In the genomic region with DNA sequence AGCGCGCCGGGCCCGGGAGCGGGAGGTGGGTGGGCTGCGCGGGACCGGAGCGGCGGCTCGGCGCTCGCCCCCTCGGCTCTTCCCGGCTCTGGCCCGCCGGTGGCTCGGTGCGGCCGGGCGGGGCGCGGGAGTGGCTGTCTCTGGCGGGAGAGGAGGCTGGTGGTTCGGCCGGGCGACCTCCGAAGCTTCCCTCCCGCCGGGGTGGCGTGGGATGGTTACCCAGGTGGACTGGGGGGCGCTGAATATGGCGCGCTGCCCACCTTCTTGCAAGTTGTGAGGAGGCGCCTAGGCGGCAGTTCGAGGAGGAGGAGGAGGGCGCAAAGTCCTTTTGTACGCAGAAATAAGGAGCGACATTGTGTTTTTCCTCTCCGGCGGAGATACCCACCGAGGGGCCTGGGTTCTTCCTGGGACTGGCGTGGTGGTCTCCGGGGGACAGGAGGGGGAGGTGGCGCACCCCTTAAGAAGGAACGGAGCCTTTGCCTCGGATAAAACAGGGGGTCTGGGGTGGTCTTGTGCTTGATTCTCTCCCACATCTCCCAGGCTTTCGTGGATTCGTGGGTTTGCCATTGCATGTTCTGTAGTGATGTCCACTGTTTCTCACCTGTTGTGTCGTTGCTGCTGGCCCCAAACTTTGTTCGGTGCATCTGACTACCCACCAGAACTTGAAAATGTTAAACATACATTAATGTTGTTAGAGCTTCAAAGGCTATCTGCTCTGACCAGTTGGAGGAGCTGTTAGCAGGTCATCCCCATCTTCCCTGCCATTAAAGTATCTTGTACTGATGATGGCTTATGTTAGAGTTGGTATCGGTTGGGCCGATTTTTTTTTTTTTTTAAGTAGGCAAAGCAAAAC, we compare ENCODE assay signal across 8 mouse cellular contexts. TPM values are rescaled to one million over a fixed set of nuclear protein-coding genes. Genes with fewer than 3 reads are reported as not detected.
DNase-seq lines count a peak whose midpoint lies in the region; ATAC-seq and TF ChIP-seq lines count a peak whose summit lies in the region.

No protein-coding gene starts in this region.

- H3K9ac ChIP-seq in embryonic facial prominence, embryonic 13.5 days: peak overlapping the region; percentile 99
- peak overlapping the region; percentile 100 for H3K9ac ChIP-seq in liver, adult 2 months (ENCODE audit: low read depth, low read length)

- TF ChIP-seq POLR2A in liver, adult 2 months (IDR thresholded peaks at IDR 0.05; ENCODE audit: extremely low read depth, insufficient read depth, low read length): no peak
- no peak for TF ChIP-seq POLR2A in myocyte (IDR thresholded peaks at IDR 0.05; ENCODE audit: insufficient read length, low read depth)

- H3K4me3 ChIP-seq in embryonic facial prominence, embryonic 13.5 days: peak overlapping the region; percentile 98
- peak overlapping the region; percentile 87 for H3K4me3 ChIP-seq in liver, adult 2 months (ENCODE audit: insufficient read depth, low read depth, low read length)
- H3K4me3 ChIP-seq in myocyte: peak overlapping the region; percentile 59

- H3K27ac ChIP-seq in embryonic facial prominence, embryonic 13.5 days: peak overlapping the region; percentile 100
- peak overlapping the region; percentile 100 for H3K27ac ChIP-seq in liver, adult 2 months (replicated peaks; ENCODE audit: insufficient read depth, low read depth, low read length)

- 0 out of 2 replicates have a peak, but pooled peaks cover 2% of the 10 kb centered on the region for H3K36me3 ChIP-seq in embryonic facial prominence, embryonic 13.5 days
- H3K36me3 ChIP-seq in liver, adult 2 months (ENCODE audit: control insufficient read depth, insufficient read depth, low read length): no peaks in the 10 kb centered on the region
- H3K36me3 ChIP-seq in myocyte (ENCODE audit: control insufficient read depth, insufficient read depth): no peaks in the 10 kb centered on the region

- WGBS in embryonic facial prominence, embryonic 13.5 days: 1% methylated on average over 45 of the region's 54 CpGs
- WGBS in liver, adult 2 months: 1% methylated on average over 54 of the region's 54 CpGs

- peak overlapping the region; percentile 76 for H3K4me2 ChIP-seq in embryonic facial prominence, embryonic 13.5 days
- peak overlapping the region; percentile 78 for H3K4me2 ChIP-seq in myocyte (ENCODE audit: low read depth)

- peak overlapping the region; percentile 94 for H3ac ChIP-seq in myocyte (ENCODE audit: control insufficient read depth, insufficient read length)

- peaks cover 25% of the 10 kb centered on the region for H3K4me1 ChIP-seq in embryonic facial prominence, embryonic 13.5 days
- H3K4me1 ChIP-seq in liver, adult 2 months (ENCODE audit: control insufficient read depth, insufficient read depth, low read length): peaks cover 6% of the 10 kb centered on the region

- no peaks in the 10 kb centered on the region for H3K9me3 ChIP-seq in embryonic facial prominence, embryonic 13.5 days

- H3K79me2 ChIP-seq in liver, adult 2 months (ENCODE audit: control insufficient read depth, insufficient read depth, low read length): peaks cover 25% of the 10 kb centered on the region
- H3K79me2 ChIP-seq in myocyte (ENCODE audit: control insufficient read depth, insufficient read depth): peaks cover 52% of the 10 kb centered on the region

- H3K27me3 ChIP-seq in embryonic facial prominence, embryonic 13.5 days: no peaks in the 10 kb centered on the region
- H3K27me3 ChIP-seq in liver, adult 2 months (ENCODE audit: control insufficient read depth, insufficient read depth, low read length): no peaks in the 10 kb centered on the region
- H3K27me3 ChIP-seq in myocyte (ENCODE audit: control insufficient read depth, insufficient read depth, insufficient read length): no peaks in the 10 kb centered on the region

- peak; percentile 52 for ATAC-seq in embryonic facial prominence, embryonic 13.5 days (ENCODE audit: insufficient number of reproducible peaks, insufficient read depth, low FRiP score, low TSS enrichment, low read depth)

- TF ChIP-seq CTCF in liver, adult 2 months (IDR thresholded peaks at IDR 0.05; ENCODE audit: low read depth, low read length): no peak

- peak; percentile 67 for DNase-seq in 3T3-L1 (ENCODE audit: low read depth, low spot score)
- peak; percentile 30 to 40 for DNase-seq in adrenal gland, postnatal 4 days (ENCODE audit: low spot score in 2 of 2)
- DNase-seq in heart, adult 8-10 months (ENCODE audit: low spot score): peak; percentile 30
- DNase-seq in kidney, adult 8-10 months: peak; percentile 43 to 47
- peak; percentile 27 for DNase-seq in liver, adult 2 months (ENCODE audit: extremely low read depth, low read depth, low spot score)
- DNase-seq in spleen, postnatal 4 days (ENCODE audit: low spot score in 2 of 2): peak; percentile 72 to 87

TF ChIP-seq in myocyte, 11 proteins besides CTCF, POLR2A, EP300 and RAD21:
- TF ChIP-seq MYOD1 (IDR thresholded peaks at IDR 0.05; ENCODE audit: control insufficient read depth in 1 of 3, insufficient read length in 2 of 3, low read depth in 2 of 3): no peak
- no peak for TF ChIP-seq TCF3 (IDR thresholded peaks at IDR 0.05; ENCODE audit: insufficient read length, low read depth)
- no peak for TF ChIP-seq CEBPB (IDR thresholded peaks at IDR 0.05; ENCODE audit: insufficient read depth, poor library complexity, severe bottlenecking)
- TF ChIP-seq POLR2AphosphoS2 (IDR thresholded peaks at IDR 0.05; ENCODE audit: insufficient read length, low read depth): no peak
- TF ChIP-seq MAX (IDR thresholded peaks at IDR 0.05; ENCODE audit: low read depth): no peak
- TF ChIP-seq TCF12 (IDR thresholded peaks at IDR 0.05; ENCODE audit: insufficient read depth, poor library complexity, severe bottlenecking): no peak
- TF ChIP-seq SRF (IDR thresholded peaks at IDR 0.05; ENCODE audit: control insufficient read depth, insufficient read length, low read depth): no peak
- TF ChIP-seq MYOG (IDR thresholded peaks at IDR 0.05; ENCODE audit: control insufficient read depth in 1 of 3, insufficient read depth in 1 of 3, insufficient read length in 2 of 3, low read depth in 2 of 3): no peak
- no peak for TF ChIP-seq USF1 (IDR thresholded peaks at IDR 0.05; ENCODE audit: low read depth)
- TF ChIP-seq E2F4 (IDR thresholded peaks at IDR 0.05; ENCODE audit: insufficient read depth): no peak
- no peak for TF ChIP-seq REST (IDR thresholded peaks at IDR 0.05; ENCODE audit: insufficient read depth, insufficient read length)
TF ChIP-seq in myocyte: peak in this region for 0.

RNA-seq across cellular contexts. Expression of a gene that starts 0.9 kb away (rescaled TPM):
- 10 to 100 TPM; 31.3 to 34.2 TPM for total RNA-seq in adrenal gland, postnatal 4 days (2021)
- polyA plus RNA-seq in embryonic facial prominence, embryonic 13.5 days (2015; fragmentation: Nextera tagmentation; extraction: Ambion mirVana): 67.2 and 68.5 TPM in 2 replicates
- 10 to 100 TPM; 10.6 to 12.3 (median 11.3) TPM for total RNA-seq in heart, adult 8-10 months (2022)
- total RNA-seq in liver, adult 2 months (2014; rRNA removed): 11.5 and 15.3 TPM in 2 replicates
- 11.3 and 13.5 TPM in 2 replicates for polyA plus RNA-seq in liver, adult 2 months (2012; rRNA removed)
- polyA plus RNA-seq in myocyte (2012; fragmentation: generic; extraction: Trizol): 26.8 TPM

Comparison
In these comparisons a context has a peak if more than half of its experiments do, and no peak if none do; other contexts are left out.
1. Peak in every context shown above with its lines: DNase-seq, ATAC-seq, H3K4me3 ChIP-seq and H3K27ac ChIP-seq.
2. DNase-seq: peak in every context shown above with its lines; median percentile 80 in spleen, postnatal 4 days; 67 in 3T3-L1; 45 in kidney, adult 8-10 months; 35 in adrenal gland, postnatal 4 days; 30 in heart, adult 8-10 months; 27 in liver, adult 2 months.